Mouse (Mus musculus): Measurements from ENCODE around the gene Smyd3. TPM values are rescaled to one million over a fixed set of nuclear protein-coding genes. Genes with fewer than 3 reads are reported as not detected.

Smyd3 gene
- polyA plus RNA-seq, 1 experiment from 2014 or later = 22.3 TPM

- peak; percentile 45 for DNase-seq (ENCODE audit: low spot score)
- Histone ChIP-seq H3K27ac (peak overlapping the region; percentile 86), H3K27me3 (ENCODE audit: low read depth, poor library complexity, severe bottlenecking) (no peaks in the 10 kb centered on the region), H3K4me1 (peaks cover 86% of the 10 kb centered on the region), H3K36me3 (no peaks in the 10 kb centered on the region), H3K4me3 (no peak overlapping the region), H3K9me3 (replicated peaks) (no peaks in the 10 kb centered on the region)
- 32% methylated on average over 11 of the region's 11 CpGs for WGBS
Measured at GRCm38 (mm10) chr1:179143154-179143832, 374.5 kb downstream of the Smyd3 start.

- Histone ChIP-seq H3K4me3 (no peak overlapping the region), H3K27me3 (ENCODE audit: low read depth, poor library complexity, severe bottlenecking) (no peaks in the 10 kb centered on the region), H3K9me3 (replicated peaks) (no peaks in the 10 kb centered on the region), H3K4me1 (peaks cover 75% of the 10 kb centered on the region), H3K27ac (peak overlapping the region; percentile 86), H3K36me3 (no peaks in the 10 kb centered on the region)
- 42% methylated on average over 3 of the region's 3 CpGs for WGBS
- peak; percentile 64 for DNase-seq (ENCODE audit: low spot score)
Measured at GRCm38 (mm10) chr1:179142177-179142576, 375.7 kb downstream of the Smyd3 start.

- no peak for DNase-seq (ENCODE audit: low spot score)
- Histone ChIP-seq H3K36me3 (no peaks in the 10 kb centered on the region), H3K4me1 (peaks cover 73% of the 10 kb centered on the region), H3K9me3 (replicated peaks) (no peaks in the 10 kb centered on the region), H3K4me3 (no peak overlapping the region), H3K27ac (peak overlapping the region; percentile 86), H3K27me3 (ENCODE audit: low read depth, poor library complexity, severe bottlenecking) (no peaks in the 10 kb centered on the region)
- 76% methylated on average over 12 of the region's 12 CpGs for WGBS
Measured at GRCm38 (mm10) chr1:179141071-179141650, 376.7 kb downstream of the Smyd3 start.

GRCm38 (mm10) chr1:179137145-179137477 is 380.7 kb downstream of the Smyd3 start:
- H3K27ac ChIP-seq = 0 out of 2 replicates have a peak overlapping the region, but pooled peaks have one; percentile 22

GRCm38 (mm10) chr1:179136461-179137144 is 381.2 kb downstream of the Smyd3 start:
- Histone ChIP-seq H3K9me3 (replicated peaks) (peaks cover 1% of the 10 kb centered on the region; the same call in 1 of the 2 replicates), H3K36me3 (peaks cover 12% of the 10 kb centered on the region), H3K27ac (peak overlapping the region; percentile 22; the same call in 1 of the 2 replicates), H3K4me1 (peaks cover 34% of the 10 kb centered on the region), H3K4me3 (no peak overlapping the region), H3K27me3 (ENCODE audit: low read depth, poor library complexity, severe bottlenecking) (no peaks in the 10 kb centered on the region)
- DNase-seq (ENCODE audit: low spot score) = no peak
- WGBS = 64% methylated on average over 14 of the region's 14 CpGs

More at GRCm38 (mm10) chr1:179137145-179137477, 380.7 kb downstream of the Smyd3 start:
- Histone ChIP-seq H3K27me3 (ENCODE audit: low read depth, poor library complexity, severe bottlenecking) (no peaks in the 10 kb centered on the region), H3K9me3 (replicated peaks) (peaks cover 1% of the 10 kb centered on the region; the same call in 1 of the 2 replicates), H3K4me3 (no peak overlapping the region), H3K4me1 (peaks cover 38% of the 10 kb centered on the region), H3K36me3 (peaks cover 12% of the 10 kb centered on the region)
- 70% methylated on average over 3 of the region's 3 CpGs for WGBS
- DNase-seq (ENCODE audit: low spot score) = no peak

GRCm38 (mm10) chr1:179129995-179130394 is 387.8 kb downstream of the Smyd3 start:
- Histone ChIP-seq H3K4me1 (peaks cover 8% of the 10 kb centered on the region), H3K27me3 (ENCODE audit: low read depth, poor library complexity, severe bottlenecking) (no peaks in the 10 kb centered on the region), H3K4me3 (no peak overlapping the region), H3K9me3 (replicated peaks) (peaks cover 1% of the 10 kb centered on the region; the same call in 1 of the 2 replicates), H3K36me3 (peaks cover 12% of the 10 kb centered on the region), H3K27ac (no peak overlapping the region)
- DNase-seq (ENCODE audit: low spot score) = no peak
- WGBS = 92% methylated on average over 5 of the region's 5 CpGs

GRCm38 (mm10) chr1:179126287-179126686 is 391.6 kb downstream of the Smyd3 start:
- DNase-seq (ENCODE audit: low spot score) = no peak

GRCm38 (mm10) chr1:179122476-179123229 is 395.2 kb downstream of the Smyd3 start:
- Histone ChIP-seq H3K27ac (no peak overlapping the region), H3K4me1 (peaks cover 32% of the 10 kb centered on the region), H3K4me3 (no peak overlapping the region), H3K9me3 (replicated peaks) (no peaks in the 10 kb centered on the region), H3K36me3 (no peaks in the 10 kb centered on the region), H3K27me3 (ENCODE audit: low read depth, poor library complexity, severe bottlenecking) (no peaks in the 10 kb centered on the region)
- 87% methylated on average over 11 of the region's 11 CpGs for WGBS
- no peak for DNase-seq (ENCODE audit: low spot score)

More at GRCm38 (mm10) chr1:179126287-179126686, 391.6 kb downstream of the Smyd3 start:
- Histone ChIP-seq H3K36me3 (no peaks in the 10 kb centered on the region), H3K4me3 (no peak overlapping the region), H3K27ac (no peak overlapping the region), H3K4me1 (peaks cover 9% of the 10 kb centered on the region), H3K9me3 (replicated peaks) (no peaks in the 10 kb centered on the region), H3K27me3 (ENCODE audit: low read depth, poor library complexity, severe bottlenecking) (no peaks in the 10 kb centered on the region)
- WGBS = 85% methylated on average over 3 of the region's 3 CpGs

- no peaks in the 10 kb centered on the region for H3K36me3 ChIP-seq
- H3K9me3 ChIP-seq (replicated peaks) = no peaks in the 10 kb centered on the region
- H3K4me3 ChIP-seq = no peak overlapping the region
- no peaks in the 10 kb centered on the region for H3K27me3 ChIP-seq (ENCODE audit: low read depth, poor library complexity, severe bottlenecking)
- WGBS = 55% methylated on average over 9 of the region's 9 CpGs
- no peak for DNase-seq (ENCODE audit: low spot score)
- peaks cover 43% of the 10 kb centered on the region for H3K4me1 ChIP-seq
- H3K27ac ChIP-seq = peak overlapping the region; percentile 70; the same call in 1 of the 2 replicates
Measured at GRCm38 (mm10) chr1:179120217-179120966, 397.4 kb downstream of the Smyd3 start.

GRCm38 (mm10) chr1:179118673-179119072 is 399.2 kb downstream of the Smyd3 start:
- Histone ChIP-seq H3K4me3 (no peak overlapping the region), H3K27me3 (ENCODE audit: low read depth, poor library complexity, severe bottlenecking) (no peaks in the 10 kb centered on the region), H3K27ac (no peak overlapping the region), H3K4me1 (peaks cover 44% of the 10 kb centered on the region), H3K9me3 (replicated peaks) (no peaks in the 10 kb centered on the region), H3K36me3 (no peaks in the 10 kb centered on the region)
- 87% methylated on average over 7 of the region's 7 CpGs for WGBS
- no peak for DNase-seq (ENCODE audit: low spot score)

GRCm38 (mm10) chr1:179116729-179117663 is 400.8 kb downstream of the Smyd3 start:
- Histone ChIP-seq H3K4me3 (no peak overlapping the region), H3K9me3 (replicated peaks) (no peaks in the 10 kb centered on the region), H3K27me3 (ENCODE audit: low read depth, poor library complexity, severe bottlenecking) (no peaks in the 10 kb centered on the region), H3K36me3 (no peaks in the 10 kb centered on the region), H3K4me1 (peaks cover 43% of the 10 kb centered on the region), H3K27ac (peak overlapping the region; percentile 50; the same call in 1 of the 2 replicates)
- no peak for DNase-seq (ENCODE audit: low spot score)
- WGBS = 85% methylated on average over 10 of the region's 10 CpGs
